ENCODE assay signal across 18 mouse cellular contexts in genomic region chr9:42141549-42142210, GRCm38 (mm10). TPM values are rescaled to one million over a fixed set of nuclear protein-coding genes. Genes with fewer than 3 reads are reported as not detected.
DNase-seq lines count a peak whose midpoint lies in the region; ATAC-seq and TF ChIP-seq lines count a peak whose summit lies in the region.
"Had no signal": no experiment of that assay in that cellular context is flagged by ENCODE, and none has a peak within 500 bp of the region (broad histone marks: within the 10 kb centered on the region; RNA-seq: fewer than 3 reads in every experiment).

No protein-coding gene starts in this region.

- no peaks in the 10 kb centered on the region for H3K36me3 ChIP-seq in small intestine, adult 2 months (ENCODE audit: control insufficient read depth, insufficient read depth, low read length)
- H3K36me3 ChIP-seq: midbrain, embryonic 10.5 days; neural tube, embryonic 13.5 days had no signal

- H3K4me1 ChIP-seq in lung, adult 2 months (ENCODE audit: control insufficient read depth, insufficient read depth, low read length) = no peaks in the 10 kb centered on the region
- peaks cover 3% of the 10 kb centered on the region; the same call in 1 of the 2 replicates for H3K4me1 ChIP-seq in small intestine, adult 2 months (ENCODE audit: control insufficient read depth, insufficient read depth, insufficient read length, low read length)
- H3K4me1 ChIP-seq: midbrain, embryonic 10.5 days had no signal

- no peaks in the 10 kb centered on the region for H3K27me3 ChIP-seq in small intestine, adult 2 months (ENCODE audit: control insufficient read depth, insufficient read depth, low read length)
- H3K27me3 ChIP-seq: neural tube, embryonic 13.5 days had no signal

- H3K4me3 ChIP-seq in lung, adult 2 months (replicated peaks; ENCODE audit: extremely low read depth, low read depth, low read length) = no peak overlapping the region
- H3K4me3 ChIP-seq in small intestine, adult 2 months (ENCODE audit: low read depth, low read length) = no peak overlapping the region
- no peak overlapping the region for H3K4me3 ChIP-seq in gastrocnemius, adult 2 months
- H3K4me3 ChIP-seq: erythroblast, embryonic 14.5 days; midbrain, embryonic 10.5 days; neural tube, embryonic 13.5 days had no signal

- peak; percentile 30 to 65; a peak in 1 of 4 replicates for ATAC-seq in hematopoietic stem cell, adult 5-6 weeks (replicated peaks in 1 of 2; ENCODE audit: insufficient read depth in 1 of 2, low FRiP score in 2 of 2, low TSS enrichment in 1 of 2, low read depth in 1 of 2, poor library complexity in 2 of 2, severe bottlenecking in 2 of 2)
- ATAC-seq: hindbrain, embryonic 16.5 days; Patski had no signal

- TF ChIP-seq CTCF in lung, adult 2 months (IDR thresholded peaks at IDR 0.05; ENCODE audit: insufficient read depth, low read length) = no peak
- TF ChIP-seq CTCF in small intestine, adult 2 months (IDR thresholded peaks at IDR 0.05; ENCODE audit: extremely low read depth, insufficient read length, insufficient replicate concordance, low read depth, low read length) = no peak
- no peak for TF ChIP-seq CTCF in gastrocnemius, adult 2 months (IDR thresholded peaks at IDR 0.05)

- WGBS in lung, adult 2 months = 63% methylated on average over 6 of the region's 6 CpGs
- 61% methylated on average over 6 of the region's 6 CpGs for WGBS in small intestine, adult 2 months

- peak; percentile 55 for DNase-seq in lung, postnatal 36 days
- DNase-seq in lung, adult 2 months = no peak
- DNase-seq in frontal cortex, postnatal 25 days (ENCODE audit: low spot score in 2 of 2) = no peak
- no peak for DNase-seq in gastrocnemius, adult 2 months
- DNase-seq in urinary bladder, postnatal 14 days (ENCODE audit: low spot score) = no peak
- no peak for DNase-seq in gastrocnemius, postnatal 36 days
- DNase-seq: adrenal gland, adult 8-10 months; embryo, embryonic 11 days; layer of hippocampus, adult 9-11 months; right cerebral cortex, adult 18-20 months had no signal

- peak overlapping the region; percentile 49 for H3K27ac ChIP-seq in small intestine, adult 2 months (ENCODE audit: insufficient read depth, low read depth, low read length)
- no peak overlapping the region for H3K27ac ChIP-seq in gastrocnemius, adult 2 months
- H3K27ac ChIP-seq: liver, embryonic 14.5 days; midbrain, embryonic 10.5 days; neural tube, embryonic 13.5 days had no signal

- intact Hi-C loops in gastrocnemius, adult 2 months (cut with DNase I) = no loop called here
- intact Hi-C loops in gastrocnemius, postnatal 36 days (cut with DNase I) = no loop called here

- no peak for TF ChIP-seq POLR2A in lung, adult 2 months (IDR thresholded peaks at IDR 0.05; ENCODE audit: borderline replicate concordance, extremely low read depth, low read depth, low read length)
- no peak for TF ChIP-seq POLR2A in small intestine, adult 2 months (IDR thresholded peaks at IDR 0.05; ENCODE audit: low read depth, low read length)

RNA-seq across cellular contexts. Expression of gene Sorl1, which starts 17.6 kb away (rescaled TPM):
- 55.1 and 77.9 TPM in 2 replicates for polyA plus RNA-seq in lung, adult 2 months (2012; rRNA removed)
- 9.5 and 24.3 TPM in 2 replicates for total RNA-seq in hematopoietic stem cell, adult 5-6 weeks (2017)
- polyA plus RNA-seq in small intestine, adult 2 months (2012; rRNA removed) = 9.6 and 16.1 TPM in 2 replicates
- total RNA-seq in gastrocnemius, adult 2 months (2021) = 10 to 100 TPM; 38.7 to 43.4 TPM
- 10 to 100 TPM; 30.7 to 38.0 TPM for total RNA-seq in gastrocnemius, postnatal 36 days (2021)
